Mouse (Mus musculus): Measurements from ENCODE around the gene Synrg. TPM values are rescaled to one million over a fixed set of nuclear protein-coding genes. Genes with fewer than 3 reads are reported as not detected.

Gene Synrg
- total RNA-seq, 2 experiments from 2014 or later = 40.4 to 40.6 TPM

DNA sequence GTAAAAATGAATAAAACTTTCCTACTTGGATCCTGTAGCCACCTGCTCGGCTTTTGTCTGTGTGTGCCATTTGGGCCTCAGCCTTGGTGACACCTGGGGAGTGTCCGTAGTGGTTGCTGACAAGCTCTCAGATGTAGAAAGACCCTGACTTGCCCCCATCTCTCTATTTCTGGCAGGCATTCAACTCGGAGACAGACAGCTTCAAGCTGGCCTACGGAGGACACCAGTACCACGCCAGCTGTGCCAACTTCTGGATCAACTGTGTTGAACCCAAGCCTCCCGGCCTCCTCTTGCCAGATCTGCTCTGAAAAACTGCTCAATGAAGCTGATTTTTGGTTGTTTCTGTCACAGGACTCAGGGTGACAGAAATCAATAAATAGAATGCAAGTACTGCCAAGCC is 76.4 kb downstream of the Synrg start:
- DNase-seq (ENCODE audit: low spot score) = no peak

DNA sequence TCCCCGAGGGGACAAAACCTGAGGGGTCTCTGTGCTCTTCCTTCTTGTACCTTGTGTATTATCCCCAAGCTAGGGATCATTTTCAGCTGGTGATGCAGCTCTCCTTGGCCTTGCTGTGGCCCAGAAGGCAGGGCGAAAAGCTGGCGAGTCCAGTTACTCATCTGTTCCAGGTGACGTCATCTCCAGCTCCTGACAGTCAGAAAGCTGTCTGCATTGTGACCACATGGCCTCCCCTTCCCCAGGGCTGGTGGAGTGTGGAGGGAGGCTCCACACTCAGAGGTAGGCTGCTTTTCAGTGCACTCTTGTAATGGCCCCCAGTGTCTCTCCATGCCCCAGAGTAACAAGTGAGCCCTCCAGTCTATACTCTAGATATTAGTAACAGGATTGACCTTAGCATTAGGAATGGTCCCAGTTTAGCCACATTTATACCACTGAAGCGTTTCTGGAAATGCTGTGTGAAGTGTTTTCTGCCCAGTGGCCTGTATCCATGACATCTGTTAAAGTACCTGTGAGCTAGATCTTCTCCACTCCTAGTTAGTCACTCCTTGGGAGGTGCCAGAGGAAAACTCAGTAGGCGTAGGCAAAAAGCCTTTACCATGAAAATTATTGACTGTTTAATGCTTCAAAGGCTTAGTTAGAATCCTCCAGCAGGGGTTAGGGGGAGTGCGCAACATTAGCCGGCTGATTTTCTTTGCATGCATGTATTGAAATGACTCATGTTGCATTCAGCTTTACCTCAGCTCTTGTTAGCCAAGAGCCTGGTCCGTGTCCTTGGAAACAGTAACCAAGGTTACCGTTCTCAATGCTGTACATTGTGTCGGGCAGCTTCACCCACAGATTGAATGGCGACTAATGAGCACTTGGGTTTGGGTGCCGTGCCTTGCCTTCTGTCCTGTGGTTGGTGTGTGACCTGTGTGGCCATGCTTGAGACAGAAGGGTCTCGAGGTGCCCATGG is 78.9 kb downstream of the Synrg start:
- peak; percentile 23 for DNase-seq (ENCODE audit: low spot score)

DNA sequence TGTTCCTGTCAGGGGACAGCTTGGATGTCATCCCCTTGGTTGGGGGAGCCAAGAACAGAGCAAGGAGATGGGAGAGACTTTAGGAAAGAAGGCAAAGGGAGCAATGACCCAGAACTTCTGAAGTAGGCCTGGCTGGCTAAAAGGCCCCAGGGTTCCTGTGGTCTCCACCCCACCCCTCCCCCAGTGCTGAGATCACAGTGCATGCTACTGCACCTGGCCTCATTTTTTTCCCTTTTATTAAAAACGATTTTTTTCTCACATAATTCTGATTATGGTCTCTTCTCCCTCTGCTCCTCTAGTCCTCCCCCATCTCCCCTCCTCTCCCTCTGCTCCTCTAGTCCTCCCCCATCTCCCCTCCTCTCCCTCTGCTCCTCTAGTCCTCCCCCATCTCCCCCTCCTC is 80.8 kb downstream of the Synrg start:
- no peak for DNase-seq (ENCODE audit: low spot score)

DNA sequence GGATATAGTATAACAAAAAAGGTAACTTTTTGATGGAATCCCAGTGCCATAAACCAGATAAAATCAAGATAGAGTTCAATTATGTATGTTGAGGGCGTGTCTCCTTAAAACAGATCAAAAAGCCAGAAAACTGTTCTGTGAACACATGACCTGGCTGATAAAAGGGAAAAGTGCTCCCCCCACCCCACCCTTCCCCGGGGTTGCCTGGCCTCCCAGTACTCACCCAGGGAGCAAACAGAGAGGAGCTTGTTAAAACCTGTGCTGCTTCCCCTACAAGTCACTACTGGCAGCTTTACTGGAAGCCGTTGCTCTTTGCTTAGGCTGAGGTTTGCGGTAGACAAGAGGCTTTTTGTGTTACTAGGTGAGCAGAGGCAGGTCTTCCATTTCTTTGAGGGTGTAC is 83.0 kb downstream of the Synrg start:
- DNase-seq (ENCODE audit: low spot score) = no peak

DNA sequence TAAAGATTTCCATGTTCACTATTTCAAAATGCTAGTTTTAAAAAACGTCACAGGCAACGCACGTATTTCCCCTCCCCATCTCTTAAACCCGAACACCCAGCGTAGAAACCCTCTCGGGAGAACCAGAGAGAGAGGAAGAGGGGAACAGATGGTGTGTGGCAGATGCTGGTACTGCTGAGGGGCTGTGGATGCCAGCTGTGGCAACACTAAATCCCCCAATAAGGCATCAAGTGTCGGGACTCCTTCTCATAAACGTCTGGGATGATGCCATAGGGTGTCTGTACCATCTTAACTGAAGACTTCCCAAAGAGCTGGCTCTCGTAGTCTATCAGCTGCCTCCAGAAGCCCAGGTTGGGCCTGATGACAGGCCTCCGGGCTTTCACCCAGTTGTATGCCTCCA is 84.2 kb downstream of the Synrg start:
- no peak for DNase-seq (ENCODE audit: low spot score)

DNA sequence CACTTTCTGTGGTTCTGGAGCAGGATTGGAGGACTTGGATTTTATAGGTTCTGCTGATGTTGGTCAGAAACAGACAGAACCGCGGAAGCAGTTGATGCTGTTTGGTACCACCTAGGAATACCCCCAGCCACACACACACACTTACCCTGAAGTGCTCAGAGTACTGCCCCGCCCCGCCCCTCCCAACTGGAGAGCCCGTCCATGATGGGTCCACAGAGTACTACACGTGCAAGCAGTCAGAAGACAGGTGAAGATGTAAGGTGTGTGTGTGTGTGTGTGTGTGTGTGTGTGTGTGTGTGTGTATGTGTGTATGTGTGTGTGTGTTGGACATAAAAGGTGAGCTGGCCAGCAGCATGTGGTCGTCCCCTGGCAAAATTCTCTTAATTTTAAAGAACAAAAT is 88.8 kb downstream of the Synrg start:
- DNase-seq (ENCODE audit: low spot score) = no peak

DNA sequence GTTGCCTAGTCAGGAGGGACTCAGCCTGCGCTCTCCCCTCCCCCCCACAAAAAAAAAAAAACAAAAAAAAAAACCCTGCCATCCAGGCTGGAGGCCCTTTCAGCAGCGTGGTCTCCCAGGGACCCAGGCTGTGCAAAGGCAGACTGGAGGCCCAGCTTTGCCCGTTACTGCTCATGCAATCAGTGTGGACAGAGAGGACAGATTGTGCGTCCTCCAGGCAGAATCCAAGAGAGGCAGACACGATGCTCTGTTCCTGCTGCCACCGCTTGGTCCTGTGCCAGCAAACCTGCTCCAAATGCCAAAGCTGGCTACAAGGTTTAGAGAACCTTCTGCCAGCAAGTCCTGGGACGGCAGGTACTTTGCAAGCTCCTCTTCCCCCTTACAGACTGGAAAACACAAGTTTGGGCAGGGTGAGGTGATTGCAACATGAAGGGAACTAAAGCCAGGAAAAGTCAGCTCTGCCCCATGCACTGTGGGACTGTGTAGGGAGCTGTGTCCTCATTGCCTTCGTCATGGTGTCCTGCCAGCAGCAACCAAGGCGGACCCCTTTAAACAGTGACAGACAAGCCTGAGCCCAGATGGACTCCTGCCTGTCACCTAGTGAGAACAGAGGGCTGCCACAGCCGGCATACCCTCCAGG is 89.4 kb downstream of the Synrg start:
- DNase-seq (ENCODE audit: low spot score) = peak; percentile 57

DNA sequence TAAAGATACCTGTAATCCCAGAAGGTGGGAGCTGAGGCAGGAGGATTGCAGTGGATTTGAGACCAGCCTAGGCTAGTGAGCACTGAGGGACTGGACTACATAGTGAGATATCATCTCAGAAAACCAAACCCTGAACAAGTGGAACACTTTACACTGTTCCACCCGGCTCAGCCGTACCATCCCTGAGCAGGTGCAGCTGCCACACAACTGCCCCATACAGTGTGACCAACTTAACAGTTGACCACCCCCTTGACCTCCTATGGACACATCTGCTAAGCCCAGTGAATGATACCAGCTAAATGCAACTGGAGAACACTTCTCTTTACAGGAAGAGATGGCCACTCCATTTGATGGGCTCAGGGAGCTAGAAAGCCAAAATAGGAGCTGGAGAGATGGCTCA is 93.2 kb downstream of the Synrg start:
- DNase-seq (ENCODE audit: low spot score) = no peak

DNA sequence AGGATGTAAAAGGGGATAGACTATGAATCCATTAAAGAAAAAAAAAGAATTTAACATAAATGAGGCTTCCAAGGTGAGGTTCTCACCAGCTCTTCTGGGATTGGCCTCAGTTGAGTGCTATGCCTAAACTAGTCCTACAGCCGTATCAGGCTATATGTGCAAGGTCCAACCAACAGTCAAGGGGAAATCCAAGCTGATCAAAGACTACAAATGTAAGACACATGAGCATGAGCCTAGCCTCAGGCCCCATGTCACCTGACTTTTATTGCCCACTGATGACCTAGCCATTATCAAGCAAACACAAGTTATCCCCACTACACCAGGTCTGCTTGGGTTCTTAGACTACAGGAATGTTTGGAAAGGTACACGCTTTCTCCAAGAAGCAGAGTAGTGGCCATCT is 95.6 kb downstream of the Synrg start:
- DNase-seq (ENCODE audit: low spot score) = no peak

DNA sequence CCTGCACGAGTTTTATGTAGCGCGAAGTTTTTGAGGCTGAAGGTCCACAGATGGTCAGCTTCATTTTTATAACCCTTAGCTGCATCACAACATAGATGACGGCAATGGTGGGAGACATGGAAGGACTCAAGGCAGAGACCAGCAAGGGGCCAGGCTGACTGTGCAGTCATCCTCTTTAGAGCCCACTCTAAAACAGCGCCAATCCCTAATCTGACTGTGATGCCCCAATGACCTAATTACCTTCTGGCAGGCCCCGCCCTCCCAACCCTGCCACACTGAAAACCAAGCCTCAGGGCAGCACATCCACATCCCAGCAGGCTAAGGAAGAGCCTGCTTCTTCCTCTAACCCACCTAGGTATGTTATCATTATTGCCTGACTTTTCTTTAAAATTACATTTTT is 96.4 kb downstream of the Synrg start:
- DNase-seq (ENCODE audit: low spot score) = no peak

DNA sequence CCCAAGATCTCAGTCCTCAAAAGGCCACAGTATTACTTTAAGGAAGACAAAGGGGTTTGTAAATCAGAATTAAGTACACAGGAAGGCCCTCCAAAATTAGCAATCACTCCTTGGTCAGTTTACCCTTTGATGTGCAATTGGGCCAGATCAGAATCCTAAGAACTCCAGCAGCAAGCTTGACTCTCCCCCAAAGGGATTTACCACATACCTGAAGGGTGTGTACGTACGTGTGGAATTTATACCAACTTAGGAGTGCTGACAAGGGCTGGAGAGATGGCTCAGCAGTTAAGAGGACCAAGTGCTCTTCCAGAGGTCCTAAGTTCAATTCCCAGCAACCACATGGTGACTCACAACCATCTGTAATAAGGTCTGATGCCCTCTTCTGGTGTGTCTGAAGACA is 97.7 kb downstream of the Synrg start:
- DNase-seq (ENCODE audit: low spot score) = no peak

DNA sequence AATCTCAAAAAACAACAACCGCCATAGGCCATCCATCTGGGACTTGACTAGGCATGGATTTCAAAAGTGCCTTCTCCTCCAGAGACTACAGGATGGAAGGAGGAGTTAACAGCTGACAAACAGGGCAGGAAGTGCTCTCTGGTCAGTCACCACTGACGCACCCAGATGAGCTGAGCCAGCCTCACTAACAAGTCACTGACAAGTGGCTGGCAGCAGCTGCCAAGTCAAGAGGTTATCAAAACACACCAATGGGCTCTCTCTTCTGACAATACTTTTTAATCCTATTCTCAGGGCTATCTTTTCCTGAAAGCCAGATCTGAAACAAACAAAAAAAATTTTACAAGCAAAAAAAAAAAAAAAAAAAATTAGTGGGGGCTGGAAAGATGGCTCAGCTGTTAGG is 98.6 kb downstream of the Synrg start:
- no peak for DNase-seq (ENCODE audit: low spot score)

DNA sequence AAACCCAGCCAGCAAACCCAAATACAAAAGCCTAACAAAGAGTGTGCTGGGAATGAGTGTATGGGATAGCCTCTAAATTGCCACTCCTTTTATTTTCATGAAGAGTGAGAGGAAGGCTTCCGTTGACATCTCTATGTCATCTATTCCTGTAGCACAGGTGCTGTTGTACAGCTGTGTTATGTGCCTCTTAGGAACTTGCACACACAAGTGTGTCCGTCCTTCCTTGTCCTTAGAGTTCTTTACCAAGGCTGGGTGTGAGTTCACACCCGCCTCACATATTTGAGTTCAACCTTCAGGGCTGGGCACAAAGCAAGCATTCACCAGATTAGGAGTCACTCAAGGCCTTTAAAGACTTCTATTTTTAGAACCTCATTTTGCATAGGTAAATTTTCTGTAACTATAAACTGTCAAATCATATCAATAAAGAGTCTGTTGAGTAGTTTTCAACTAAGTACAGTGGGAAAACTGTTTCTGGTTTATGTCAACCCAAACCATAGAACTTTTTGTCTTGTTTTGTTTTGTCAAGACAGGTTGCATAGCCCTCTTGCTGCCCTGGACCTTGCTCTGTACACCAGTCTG is 99.5 kb downstream of the Synrg start:
- DNase-seq (ENCODE audit: low spot score) = no peak

DNA sequence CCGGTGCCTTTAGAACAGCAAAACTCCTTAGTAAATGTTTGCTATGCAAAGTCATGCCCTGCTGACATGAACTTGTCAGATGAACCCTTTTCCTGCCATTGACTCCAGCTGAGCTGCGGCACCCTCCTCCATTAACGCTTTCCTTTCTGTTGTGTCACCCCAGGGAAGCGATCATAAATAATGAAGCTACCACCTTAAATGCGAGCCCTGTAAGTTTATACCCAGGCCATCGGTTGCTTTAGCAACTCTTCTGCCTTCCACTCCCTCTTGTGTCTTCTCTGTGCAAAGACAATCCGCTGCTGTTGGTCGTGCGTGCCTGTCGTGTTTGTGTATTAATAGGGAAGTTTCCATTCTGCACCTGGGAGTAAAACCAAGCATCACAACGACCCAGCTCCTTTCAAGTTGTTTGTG is 101.8 kb downstream of the Synrg start:
- DNase-seq (ENCODE audit: low spot score) = no peak

DNA sequence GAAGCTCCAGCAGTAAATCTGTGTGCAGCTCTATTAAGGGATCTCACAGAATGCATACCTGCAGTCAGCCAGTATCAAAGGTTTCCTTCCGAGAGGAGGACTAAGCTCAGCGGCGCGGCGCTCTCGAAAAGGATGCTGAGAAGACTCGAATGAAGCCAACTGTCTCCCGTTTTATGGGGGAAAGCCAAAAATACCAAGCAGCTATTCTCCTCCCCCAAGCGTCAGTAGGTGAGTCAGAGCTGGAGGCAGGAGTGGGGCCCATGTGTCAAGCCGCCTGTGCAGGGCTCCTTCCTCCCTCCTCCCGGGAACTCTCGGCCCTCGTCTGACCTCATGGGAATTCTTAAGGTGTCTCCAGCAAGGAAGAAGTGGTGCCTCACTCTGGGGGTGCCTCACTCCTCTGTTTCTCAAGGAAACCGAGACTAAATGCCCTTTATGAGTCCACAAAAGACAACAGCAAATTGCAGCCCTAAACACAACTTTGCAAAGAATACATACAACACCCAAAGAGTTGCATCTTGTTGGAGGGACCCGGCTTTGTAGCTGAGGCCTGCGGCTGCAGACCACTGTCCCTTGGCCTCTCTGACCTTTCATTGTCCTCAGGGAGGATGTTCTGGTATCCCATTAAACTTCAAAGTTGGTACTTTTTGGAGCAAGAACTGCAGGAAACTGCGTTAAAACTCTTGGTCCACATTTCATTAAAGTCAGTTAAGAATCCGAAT is 102.9 kb downstream of the Synrg start:
- peak; percentile 62 for DNase-seq (ENCODE audit: low spot score)

DNA sequence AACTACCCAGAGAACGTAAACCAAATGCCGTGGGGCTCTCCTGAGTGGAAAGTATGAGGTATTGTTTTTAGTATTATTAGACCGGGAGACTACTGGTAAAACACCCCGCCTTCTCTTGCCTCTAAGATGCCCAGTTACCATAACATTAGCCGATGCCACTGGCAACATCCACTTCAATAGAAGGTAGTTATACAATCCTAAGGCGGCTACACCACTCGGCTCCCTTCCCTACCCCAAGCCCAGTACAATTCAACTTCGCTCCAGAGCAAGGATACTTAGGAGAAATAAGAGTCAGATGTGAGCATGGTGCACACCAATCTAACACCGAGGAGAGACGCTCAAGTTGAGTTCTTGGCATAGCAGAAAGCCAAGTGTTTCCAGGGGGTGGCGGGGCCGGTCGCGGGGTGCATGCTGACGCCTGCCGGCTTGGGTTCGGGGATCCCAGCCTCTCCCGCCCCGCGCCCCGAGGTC is 103.5 kb downstream of the Synrg start:
- no peak for DNase-seq (ENCODE audit: low spot score)

DNA sequence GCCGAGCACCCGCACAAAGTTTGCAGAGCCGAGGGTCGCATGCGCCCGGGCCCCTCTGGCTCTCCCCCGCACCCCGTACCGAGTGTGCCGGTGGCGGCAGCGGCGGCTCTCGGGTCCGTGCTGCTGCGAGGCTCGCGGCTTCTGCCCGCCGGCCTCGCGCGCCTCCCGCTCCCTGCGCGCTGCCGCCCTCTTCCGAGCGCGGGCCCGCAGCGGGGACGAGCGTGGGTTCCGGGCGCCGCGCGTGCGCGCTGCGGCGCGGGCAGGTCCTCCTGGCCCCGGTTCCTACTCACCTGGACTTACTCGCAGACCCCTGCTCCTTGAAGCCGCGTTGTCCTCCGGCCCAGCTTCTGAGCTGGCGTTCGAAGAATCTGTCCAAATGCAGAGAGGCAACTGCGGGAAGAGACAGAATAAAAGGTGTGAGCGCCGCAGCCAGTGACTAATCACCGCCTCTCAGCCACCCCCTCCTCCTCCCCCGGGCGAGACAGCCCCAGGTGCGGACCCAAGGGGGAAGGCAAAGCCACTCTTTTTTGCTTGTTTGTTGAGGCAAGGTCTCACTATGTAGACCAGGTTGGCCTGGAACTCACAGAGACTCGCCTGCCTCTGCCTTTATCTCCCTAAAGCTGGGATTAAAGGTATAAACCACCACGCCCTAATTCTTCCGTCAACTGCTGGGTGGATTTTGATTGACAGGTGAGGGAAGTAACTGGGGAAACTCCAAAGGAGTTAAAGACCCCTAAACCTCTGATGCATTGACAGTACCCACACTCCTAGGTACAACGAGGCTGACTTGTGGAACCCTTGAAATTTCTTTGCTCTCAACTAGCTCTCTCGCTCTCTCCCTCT is 104.2 kb downstream of the Synrg start:
- DNase-seq (ENCODE audit: low spot score) = peak; percentile 36

DNA sequence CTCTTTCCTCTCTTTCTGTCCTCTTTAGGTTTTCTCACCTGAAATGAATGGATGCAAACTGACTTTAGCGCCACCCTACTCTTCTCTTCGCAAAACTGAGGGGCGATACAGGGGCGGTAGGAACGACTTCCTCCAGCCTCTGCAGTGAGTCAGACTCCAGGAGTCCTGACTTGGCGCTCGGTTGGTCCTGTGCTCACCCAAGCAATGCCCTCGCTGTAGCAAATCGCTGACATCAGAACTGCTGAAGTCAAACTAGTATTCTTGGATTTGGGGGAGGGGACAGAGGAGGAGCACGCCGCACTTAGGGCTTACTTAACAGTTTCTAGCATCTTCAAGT is 104.8 kb downstream of the Synrg start, which contains the start of gene Dusp14:
Dusp14 (minus strand) TSS at position 228 of the 337 bp plus-strand sequence.
- no peak for DNase-seq (ENCODE audit: low spot score)

DNA sequence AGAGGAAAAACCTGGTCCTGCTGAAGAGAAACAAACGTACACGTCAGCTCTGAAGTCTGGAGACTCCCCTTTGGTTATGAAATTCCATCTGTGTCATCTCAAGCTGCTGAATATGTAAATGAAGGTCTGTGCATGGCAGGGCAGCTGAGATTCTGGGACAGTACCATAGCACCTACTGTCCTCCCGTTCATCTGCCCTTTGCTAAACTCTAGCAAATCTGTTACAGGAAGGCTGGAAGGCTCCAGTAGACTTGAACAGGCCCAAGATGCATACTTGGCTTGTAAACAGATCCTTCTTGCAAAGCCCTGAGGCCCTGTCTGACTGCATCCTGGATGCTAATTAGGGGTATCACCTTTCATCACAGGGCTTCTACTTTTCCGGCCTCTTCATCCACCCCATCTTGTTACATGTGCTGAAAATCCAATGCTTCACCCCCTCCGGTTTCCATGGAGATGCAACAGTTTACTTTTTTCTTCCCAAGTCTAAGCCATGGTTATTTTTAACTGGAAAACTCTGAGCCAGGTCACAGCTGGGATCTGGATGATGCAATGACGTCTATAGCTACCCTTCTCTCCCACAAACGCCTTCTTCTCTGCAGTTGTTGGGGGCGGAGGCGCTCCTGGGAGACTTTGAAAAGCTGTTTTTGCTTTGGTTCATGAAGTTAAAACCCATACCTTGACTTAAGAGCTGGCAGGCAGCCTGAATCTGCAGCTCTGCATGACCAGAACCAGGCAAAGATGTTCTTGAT is 108.8 kb downstream of the Synrg start:
- DNase-seq (ENCODE audit: low spot score) = peak; percentile 67
